Mouse (Mus musculus): ENCODE data around the gene Il31.

The Il31 gene

GRCm38 (mm10) chr5:123473817-123474216, 15.5 kb downstream of the Il31 start:
- no peak for DNase-seq (ENCODE audit: low read depth, low spot score)

- DNase-seq (ENCODE audit: low read depth, low spot score): no peak
Observed at GRCm38 (mm10) chr5:123470784-123471400, 18.4 kb downstream of the Il31 start.

- no peak for DNase-seq (ENCODE audit: low read depth, low spot score)
Observed at GRCm38 (mm10) chr5:123464638-123465037, 24.7 kb downstream of the Il31 start.

GRCm38 (mm10) chr5:123461420-123461819, 27.9 kb downstream of the Il31 start:
- no peak for DNase-seq (ENCODE audit: low read depth, low spot score)

- no peak for DNase-seq (ENCODE audit: low read depth, low spot score)
Observed at GRCm38 (mm10) chr5:123451886-123452285, 37.4 kb downstream of the Il31 start.

- no peak for DNase-seq (ENCODE audit: low read depth, low spot score)
Observed at GRCm38 (mm10) chr5:123444849-123445334, 44.4 kb downstream of the Il31 start.

GRCm38 (mm10) chr5:123444069-123444468, 45.2 kb downstream of the Il31 start:
- peak; percentile 72 for DNase-seq (ENCODE audit: low read depth, low spot score)

- DNase-seq (ENCODE audit: low read depth, low spot score): no peak
Observed at GRCm38 (mm10) chr5:123442283-123442682, 47.0 kb downstream of the Il31 start.

GRCm38 (mm10) chr5:123440664-123441063, 48.6 kb downstream of the Il31 start:
- DNase-seq (ENCODE audit: low read depth, low spot score): no peak

- DNase-seq (ENCODE audit: low read depth, low spot score): peak; percentile 25
Observed at GRCm38 (mm10) chr5:123439941-123440340, 49.3 kb downstream of the Il31 start.

- no peak for DNase-seq (ENCODE audit: low read depth, low spot score)
Observed at GRCm38 (mm10) chr5:123439312-123439711, 50.0 kb downstream of the Il31 start.

- DNase-seq (ENCODE audit: low read depth, low spot score): no peak
Observed at GRCm38 (mm10) chr5:123438381-123438780, 50.9 kb downstream of the Il31 start.

GRCm38 (mm10) chr5:123436780-123437175, 52.5 kb downstream of the Il31 start:
- DNase-seq (ENCODE audit: low read depth, low spot score): peak; percentile 55

GRCm38 (mm10) chr5:123436071-123436779, 53.1 kb downstream of the Il31 start:
- DNase-seq (ENCODE audit: low read depth, low spot score): no peak

GRCm38 (mm10) chr5:123432305-123432874, 56.9 kb downstream of the Il31 start:
- DNase-seq (ENCODE audit: low read depth, low spot score): no peak

- DNase-seq (ENCODE audit: low read depth, low spot score): no peak
Observed at GRCm38 (mm10) chr5:123431524-123432304, 57.6 kb downstream of the Il31 start.
